20 mouse cellular contexts compared by ENCODE assay signal in the genomic region with DNA sequence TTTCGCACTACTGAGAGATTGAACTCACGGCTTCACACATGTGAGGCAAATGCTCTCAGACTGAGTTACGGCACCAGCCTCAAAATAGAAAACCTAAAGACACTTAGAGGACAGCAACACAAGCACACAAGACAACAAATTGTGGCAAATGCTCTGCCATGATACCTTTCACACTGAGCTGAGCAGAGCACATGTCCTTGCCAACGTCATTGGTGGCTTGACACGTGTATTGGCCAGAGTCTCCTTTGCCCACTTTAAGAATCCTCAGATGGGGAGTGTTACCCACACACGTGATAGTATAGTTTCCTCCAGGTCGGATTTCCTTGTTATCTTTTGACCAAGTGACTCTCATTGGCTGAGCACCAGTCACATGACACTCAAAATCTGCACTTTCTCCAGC.
DNase-seq lines count a peak whose midpoint lies in the region; TF ChIP-seq lines count a peak whose summit lies in the region.
"Had no signal": no experiment of that assay in that cellular context is flagged by ENCODE, and none has a peak within 500 bp of the region (broad histone marks: within the 10 kb centered on the region; RNA-seq: fewer than 3 reads in every experiment).

No protein-coding gene starts in this region.

- 57% methylated on average over 7 of the region's 7 CpGs for WGBS in heart, adult 2 months

- H3K27me3 ChIP-seq in heart, adult 2 months (ENCODE audit: control insufficient read depth, insufficient read depth, low read length): no peaks in the 10 kb centered on the region
- H3K27me3 ChIP-seq in myocyte (ENCODE audit: control insufficient read depth, insufficient read depth, insufficient read length): no peaks in the 10 kb centered on the region
- H3K27me3 ChIP-seq: embryonic facial prominence, embryonic 13.5 days; embryonic facial prominence, embryonic 15.5 days; forebrain, embryonic 12.5 days had no signal

- TF ChIP-seq CTCF in heart, adult 2 months (IDR thresholded peaks at IDR 0.05): no peak

- H3K4me3 ChIP-seq in heart, adult 2 months: no peak overlapping the region
- H3K4me3 ChIP-seq in myocyte: no peak overlapping the region
- H3K4me3 ChIP-seq: embryonic facial prominence, embryonic 13.5 days; embryonic facial prominence, embryonic 15.5 days; erythroblast, embryonic 14.5 days; forebrain, embryonic 10.5 days; forebrain, embryonic 12.5 days had no signal

- intact Hi-C loops in heart, adult 2 months (cut with DNase I): no loop called here
- intact Hi-C loops in heart, postnatal 25 days (cut with DNase I): no loop called here

- TF ChIP-seq EP300 in heart, adult 2 months (IDR thresholded peaks at IDR 0.05; ENCODE audit: insufficient read depth, low read depth, low read length): peak; percentile 94

- peak; percentile 53; the same call in 1 of the 2 replicates for TF ChIP-seq POLR2A in heart, adult 2 months (IDR thresholded peaks at IDR 0.05; ENCODE audit: insufficient read depth, low read depth, low read length)
- TF ChIP-seq POLR2A in myocyte (IDR thresholded peaks at IDR 0.05; ENCODE audit: insufficient read length, low read depth): peak; percentile 55

- H3K4me2 ChIP-seq in myocyte (ENCODE audit: low read depth): no peak overlapping the region
- H3K4me2 ChIP-seq: embryonic facial prominence, embryonic 13.5 days; embryonic facial prominence, embryonic 15.5 days; forebrain, embryonic 12.5 days had no signal

- H3K27ac ChIP-seq in heart, adult 2 months: peak overlapping the region; percentile 0
- H3K27ac ChIP-seq: embryonic facial prominence, embryonic 13.5 days; embryonic facial prominence, embryonic 15.5 days; forebrain, embryonic 10.5 days; forebrain, embryonic 12.5 days had no signal

- no peaks in the 10 kb centered on the region for H3K79me2 ChIP-seq in heart, adult 2 months (replicated peaks; ENCODE audit: control insufficient read depth, insufficient read depth, low read length)
- no peaks in the 10 kb centered on the region for H3K79me2 ChIP-seq in myocyte (ENCODE audit: control insufficient read depth, insufficient read depth)

- no peak overlapping the region for H3ac ChIP-seq in myocyte (ENCODE audit: control insufficient read depth, insufficient read length)

- peaks cover 56% of the 10 kb centered on the region for H3K36me3 ChIP-seq in heart, adult 2 months (ENCODE audit: control insufficient read depth, insufficient read depth, low read length)
- peaks cover 67% of the 10 kb centered on the region for H3K36me3 ChIP-seq in myocyte (ENCODE audit: control insufficient read depth, insufficient read depth)
- H3K36me3 ChIP-seq: embryonic facial prominence, embryonic 13.5 days; embryonic facial prominence, embryonic 15.5 days; forebrain, embryonic 10.5 days; forebrain, embryonic 12.5 days had no signal

- peak; percentile 1 for DNase-seq in gastrocnemius, postnatal 10 days
- DNase-seq in gastrocnemius, postnatal 4 days (ENCODE audit: low spot score in 2 of 2): no peak
- no peak for DNase-seq in heart, adult 2 months
- DNase-seq in heart, postnatal 25 days (ENCODE audit: low spot score): no peak
- no peak for DNase-seq in testis, postnatal 14 days (ENCODE audit: low spot score)
- DNase-seq: adrenal gland, adult 2 months; adrenal gland, postnatal 10 days; adrenal gland, postnatal 25 days; cerebellum, adult 11 months; cerebellum, adult 18-20 months; cerebellum, adult 8-10 months; cerebellum, adult 9-11 months; cerebellum, postnatal 36 days; embryo, embryonic 11 days had no signal

- no peak overlapping the region for H3K9ac ChIP-seq in heart, adult 2 months (ENCODE audit: low read depth, low read length)
- H3K9ac ChIP-seq: embryonic facial prominence, embryonic 13.5 days; embryonic facial prominence, embryonic 15.5 days; forebrain, embryonic 12.5 days had no signal

- H3K4me1 ChIP-seq in heart, adult 2 months (ENCODE audit: control insufficient read depth, insufficient read depth, low read length): no peaks in the 10 kb centered on the region
- H3K4me1 ChIP-seq: embryonic facial prominence, embryonic 13.5 days; embryonic facial prominence, embryonic 15.5 days; forebrain, embryonic 10.5 days; forebrain, embryonic 12.5 days had no signal

TF ChIP-seq in myocyte, 11 proteins besides CTCF, POLR2A, EP300 and RAD21:
- TF ChIP-seq TCF3 (IDR thresholded peaks at IDR 0.05; ENCODE audit: insufficient read length, low read depth) (no peak), POLR2AphosphoS2 (IDR thresholded peaks at IDR 0.05; ENCODE audit: insufficient read length, low read depth) (peak; percentile 87)
